Mouse (Mus musculus): ENCODE measurements around the gene Ttc26. TPM values are rescaled to one million over a fixed set of nuclear protein-coding genes. Genes with fewer than 3 reads are reported as not detected.

Ttc26 gene
- 0.74 and 1.4 TPM in 2 replicates for total RNA-seq (2014; fragmentation: Nextera tagmentation)
- total RNA-seq (2017): 1.2 and 1.5 TPM in 2 replicates

GRCm38 (mm10) chr6:38381129-38381771 lies at the start of gene Ttc26:
Gene Ttc26, plus strand, starts transcription at chr6:38381469.
- peak; percentile 96 for ATAC-seq (replicated peaks; ENCODE audit: low FRiP score, low TSS enrichment, poor library complexity, severe bottlenecking)

- no peak for ATAC-seq (replicated peaks; ENCODE audit: low FRiP score, low TSS enrichment, poor library complexity, severe bottlenecking)
These were observed 46.0 kb upstream of the Ttc26 start for GRCm38 (mm10) chr6:38335264-38335663.

GRCm38 (mm10) chr6:38337166-38337705 lies 44.0 kb upstream of the Ttc26 start:
- ATAC-seq (replicated peaks; ENCODE audit: low FRiP score, low TSS enrichment, poor library complexity, severe bottlenecking): no peak

GRCm38 (mm10) chr6:38337951-38338350 lies 43.3 kb upstream of the Ttc26 start:
- no peak for ATAC-seq (replicated peaks; ENCODE audit: low FRiP score, low TSS enrichment, poor library complexity, severe bottlenecking)

- ATAC-seq (replicated peaks; ENCODE audit: low FRiP score, low TSS enrichment, poor library complexity, severe bottlenecking): no peak
These were observed 42.2 kb upstream of the Ttc26 start for GRCm38 (mm10) chr6:38339078-38339477.

GRCm38 (mm10) chr6:38341751-38342665 lies 39.3 kb upstream of the Ttc26 start:
- ATAC-seq (replicated peaks; ENCODE audit: low FRiP score, low TSS enrichment, poor library complexity, severe bottlenecking): peak; percentile 82

- ATAC-seq (replicated peaks; ENCODE audit: low FRiP score, low TSS enrichment, poor library complexity, severe bottlenecking): no peak
These were observed 38.6 kb upstream of the Ttc26 start for GRCm38 (mm10) chr6:38342666-38342992.

GRCm38 (mm10) chr6:38343581-38343980 lies 37.7 kb upstream of the Ttc26 start:
- ATAC-seq (replicated peaks; ENCODE audit: low FRiP score, low TSS enrichment, poor library complexity, severe bottlenecking): no peak

- ATAC-seq (replicated peaks; ENCODE audit: low FRiP score, low TSS enrichment, poor library complexity, severe bottlenecking): no peak
These were observed 37.1 kb upstream of the Ttc26 start for GRCm38 (mm10) chr6:38344006-38344670.

GRCm38 (mm10) chr6:38345796-38346195 lies 35.5 kb upstream of the Ttc26 start:
- ATAC-seq (replicated peaks; ENCODE audit: low FRiP score, low TSS enrichment, poor library complexity, severe bottlenecking): peak; percentile 72

- ATAC-seq (replicated peaks; ENCODE audit: low FRiP score, low TSS enrichment, poor library complexity, severe bottlenecking): no peak
These were observed 33.4 kb upstream of the Ttc26 start for GRCm38 (mm10) chr6:38347875-38348274.

GRCm38 (mm10) chr6:38348811-38349453 lies 32.3 kb upstream of the Ttc26 start:
- no peak for ATAC-seq (replicated peaks; ENCODE audit: low FRiP score, low TSS enrichment, poor library complexity, severe bottlenecking)

- no peak for ATAC-seq (replicated peaks; ENCODE audit: low FRiP score, low TSS enrichment, poor library complexity, severe bottlenecking)
These were observed 31.5 kb upstream of the Ttc26 start for GRCm38 (mm10) chr6:38349806-38350205.

GRCm38 (mm10) chr6:38351930-38352329 lies 29.3 kb upstream of the Ttc26 start:
- ATAC-seq (replicated peaks; ENCODE audit: low FRiP score, low TSS enrichment, poor library complexity, severe bottlenecking): no peak

- no peak; the same call in 1 of the 2 replicates for ATAC-seq (replicated peaks; ENCODE audit: low FRiP score, low TSS enrichment, poor library complexity, severe bottlenecking)
These were observed 28.8 kb upstream of the Ttc26 start for GRCm38 (mm10) chr6:38352451-38352850.

GRCm38 (mm10) chr6:38353181-38353580 lies 28.1 kb upstream of the Ttc26 start:
- ATAC-seq (replicated peaks; ENCODE audit: low FRiP score, low TSS enrichment, poor library complexity, severe bottlenecking): no peak

GRCm38 (mm10) chr6:38353811-38354722 lies 27.2 kb upstream of the Ttc26 start, which contains the start of gene Zc3hav1:
Gene Zc3hav1, minus strand, starts transcription at chr6:38354603.
- peak; percentile 85 for ATAC-seq (replicated peaks; ENCODE audit: low FRiP score, low TSS enrichment, poor library complexity, severe bottlenecking)

GRCm38 (mm10) chr6:38354723-38355353 lies 26.4 kb upstream of the Ttc26 start:
- no peak for ATAC-seq (replicated peaks; ENCODE audit: low FRiP score, low TSS enrichment, poor library complexity, severe bottlenecking)

Data from megakaryocyte-erythroid progenitor cell, adult 5-6 weeks (primary cell).